ENCODE assay signal across 8 mouse cellular contexts in genomic region chr7:99537183-99537756, GRCm38 (mm10). TPM values are rescaled to one million over a fixed set of nuclear protein-coding genes. Genes with fewer than 3 reads are reported as not detected.
DNase-seq lines count a peak whose midpoint lies in the region; ATAC-seq and TF ChIP-seq lines count a peak whose summit lies in the region.

No protein-coding gene starts in this region.

- no peak for ATAC-seq in neural tube, embryonic 11.5 days (ENCODE audit: insufficient read depth, low FRiP score, low TSS enrichment)
- ATAC-seq in stomach, postnatal 0 days (ENCODE audit: low FRiP score, low TSS enrichment) = no peak

- TF ChIP-seq CTCF in cerebellum, adult 2 months (IDR thresholded peaks at IDR 0.05; ENCODE audit: borderline replicate concordance, insufficient read depth, low read depth, low read length) = no peak
- no peak for TF ChIP-seq CTCF in stomach, postnatal 0 days (IDR thresholded peaks at IDR 0.05; ENCODE audit: low read depth)

- WGBS in cerebellum, adult 2 months = 74% methylated on average over 5 of the region's 5 CpGs
- 40% methylated on average over 5 of the region's 5 CpGs for WGBS in neural tube, embryonic 11.5 days
- 55% methylated on average over 5 of the region's 5 CpGs for WGBS in stomach, postnatal 0 days

- TF ChIP-seq EP300 in stomach, postnatal 0 days (optimal IDR thresholded peaks at IDR 0.05) = no peak

- H3K4me3 ChIP-seq in cerebellum, adult 2 months (replicated peaks; ENCODE audit: insufficient read depth, low read depth, low read length) = peak overlapping the region; percentile 58
- no peak overlapping the region for H3K4me3 ChIP-seq in neural tube, embryonic 11.5 days (ENCODE audit: low read depth, low read length)
- no peak overlapping the region for H3K4me3 ChIP-seq in stomach, postnatal 0 days (ENCODE audit: low read depth, low read length)

- H3K9ac ChIP-seq in neural tube, embryonic 11.5 days (ENCODE audit: low read length) = no peak overlapping the region
- no peak overlapping the region for H3K9ac ChIP-seq in stomach, postnatal 0 days (ENCODE audit: low read length)

- DNase-seq in cerebellum, adult 2 months = peak in 1 of 2 experiments; percentile 34
- DNase-seq in cerebellum, postnatal 4 days (ENCODE audit: low spot score in 2 of 2) = no peak
- DNase-seq in neural tube, embryonic 11.5 days (ENCODE audit: low spot score) = no peak
- no peak for DNase-seq in neural tube, embryonic 10.5 days (ENCODE audit: extremely low spot score, low spot score)
- DNase-seq in liver = peak; percentile 50
- DNase-seq in stomach, postnatal 0 days (ENCODE audit: low spot score) = no peak
- DNase-seq in gastrocnemius, postnatal 36 days = no peak
- DNase-seq in cerebellum, postnatal 14 days = no peak

- H3K9me3 ChIP-seq in neural tube, embryonic 11.5 days (ENCODE audit: control insufficient read depth, low read length) = no peaks in the 10 kb centered on the region
- no peaks in the 10 kb centered on the region for H3K9me3 ChIP-seq in stomach, postnatal 0 days (ENCODE audit: control insufficient read depth, low read length)

- H3K4me2 ChIP-seq in neural tube, embryonic 11.5 days (ENCODE audit: low read depth) = peak overlapping the region; percentile 97
- peak overlapping the region; percentile 6 for H3K4me2 ChIP-seq in stomach, postnatal 0 days (replicated peaks; ENCODE audit: low read depth)

- no peaks in the 10 kb centered on the region for H3K27me3 ChIP-seq in cerebellum, adult 2 months (ENCODE audit: control insufficient read depth, insufficient read depth, low read length)
- no peaks in the 10 kb centered on the region for H3K27me3 ChIP-seq in neural tube, embryonic 11.5 days (ENCODE audit: control insufficient read depth, insufficient read depth, low read length)
- H3K27me3 ChIP-seq in stomach, postnatal 0 days (ENCODE audit: control insufficient read depth, insufficient read depth, low read length) = no peaks in the 10 kb centered on the region

- peak overlapping the region; percentile 55; the same call in 1 of the 2 replicates for H3K27ac ChIP-seq in cerebellum, adult 2 months (ENCODE audit: insufficient read depth, low read length)
- no peak overlapping the region for H3K27ac ChIP-seq in neural tube, embryonic 11.5 days (ENCODE audit: low read depth, low read length)
- no peak overlapping the region for H3K27ac ChIP-seq in stomach, postnatal 0 days (replicated peaks)

- H3K4me1 ChIP-seq in cerebellum, adult 2 months (ENCODE audit: control insufficient read depth, insufficient read depth, low read length) = peaks cover 17% of the 10 kb centered on the region
- H3K4me1 ChIP-seq in neural tube, embryonic 11.5 days (ENCODE audit: control insufficient read depth, insufficient read depth, low read length) = peaks cover 47% of the 10 kb centered on the region
- peaks cover 18% of the 10 kb centered on the region for H3K4me1 ChIP-seq in stomach, postnatal 0 days (replicated peaks; ENCODE audit: control insufficient read depth, insufficient read depth)

- H3K36me3 ChIP-seq in neural tube, embryonic 11.5 days (ENCODE audit: control insufficient read depth, insufficient read depth, low read length) = no peaks in the 10 kb centered on the region
- no peaks in the 10 kb centered on the region for H3K36me3 ChIP-seq in stomach, postnatal 0 days (ENCODE audit: control insufficient read depth, insufficient read depth, low read length)

- intact Hi-C loops in gastrocnemius, postnatal 36 days (cut with DNase I) = no loop called here

- TF ChIP-seq POLR2A in cerebellum, adult 2 months (IDR thresholded peaks at IDR 0.05; ENCODE audit: borderline replicate concordance, insufficient read depth, low read length) = no peak

RNA-seq across cellular contexts. Expression of gene Arrb1, which starts 2.0 kb away (rescaled TPM):
- polyA plus RNA-seq in cerebellum, adult 2 months (2012; rRNA removed) = 111 and 115 TPM in 2 replicates
- polyA plus RNA-seq in neural tube, embryonic 11.5 days (2014; fragmentation: Nextera tagmentation; extraction: Ambion mirVana) = 5.0 and 5.3 TPM in 2 replicates
- 3.6 and 4.4 TPM in 2 replicates for polyA plus RNA-seq in stomach, postnatal 0 days (2015; fragmentation: Nextera tagmentation; extraction: Ambion mirVana)
- total RNA-seq in gastrocnemius, postnatal 36 days (2021) = 1 to 10 TPM; 7.8 to 8.6 TPM

RNA-seq across cellular contexts. Expression of gene Rps3, which starts 53.7 kb away (rescaled TPM):
- polyA plus RNA-seq in cerebellum, adult 2 months (2012; rRNA removed) = 391 and 434 TPM in 2 replicates
- polyA plus RNA-seq in neural tube, embryonic 11.5 days (2014; fragmentation: Nextera tagmentation; extraction: Ambion mirVana) = 687 and 719 TPM in 2 replicates
- 688 and 733 TPM in 2 replicates for polyA plus RNA-seq in stomach, postnatal 0 days (2015; fragmentation: Nextera tagmentation; extraction: Ambion mirVana)
- total RNA-seq in gastrocnemius, postnatal 36 days (2021) = 100 to 1,000 TPM; 210 to 242 TPM

Comparison
In these comparisons a context has a peak if more than half of its experiments do, and no peak if none do; other contexts are left out.
1. RNA of gene Arrb1, which starts 2.0 kb away (polyA plus RNA-seq): 111 to 115 TPM in cerebellum, adult 2 months; 5.0 to 5.3 TPM in neural tube, embryonic 11.5 days and 3.6 to 4.4 TPM in stomach, postnatal 0 days; every median in the first group is over 10 times any median in the second.